Mouse (Mus musculus): Measurements from ENCODE around the gene Tcf15. TPM values are rescaled to one million over a fixed set of nuclear protein-coding genes. Genes with fewer than 3 reads are reported as not detected.
A peak's percentile ranks its signal among the peaks of the same experiment; 100 is the strongest.

Gene Tcf15
- total and polyA plus RNA-seq, 2 experiments from 2014 or later: 0.69 to 1.6 TPM

DNA sequence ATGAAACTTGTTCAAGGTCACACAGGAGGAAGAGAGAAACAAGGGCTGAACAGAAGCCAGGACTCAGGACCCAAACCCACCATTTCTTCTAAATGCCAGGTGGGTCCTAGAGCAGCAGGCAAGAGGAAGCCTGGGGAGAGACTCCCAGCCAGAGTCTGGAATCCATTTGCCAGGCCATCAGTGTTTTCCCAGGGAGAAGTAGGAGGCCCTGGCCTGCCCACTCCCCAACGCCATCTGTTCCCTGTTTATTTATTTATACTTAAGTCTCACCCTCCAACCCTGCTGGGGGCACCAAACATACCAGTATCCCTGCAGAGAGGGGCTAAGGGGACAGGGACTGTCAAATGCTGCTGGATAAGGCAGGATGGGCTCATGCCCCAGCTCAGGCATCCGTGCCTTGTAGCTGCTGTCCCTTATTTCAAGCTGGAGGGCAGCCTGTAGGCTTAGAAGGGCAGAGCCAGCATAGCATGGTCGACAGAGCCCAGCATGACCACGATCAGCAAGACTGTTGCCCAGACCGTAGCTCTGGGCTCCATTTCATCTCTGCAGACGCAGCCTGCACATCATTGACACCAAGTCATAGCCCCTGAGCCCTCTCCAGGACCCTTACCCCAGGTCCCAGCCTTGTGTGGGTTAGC lies 24.0 kb upstream of the Tcf15 start:
- ATAC-seq (no peak), DNase-seq (no peak)
- 53% methylated on average over 6 of the region's 6 CpGs for WGBS

DNA sequence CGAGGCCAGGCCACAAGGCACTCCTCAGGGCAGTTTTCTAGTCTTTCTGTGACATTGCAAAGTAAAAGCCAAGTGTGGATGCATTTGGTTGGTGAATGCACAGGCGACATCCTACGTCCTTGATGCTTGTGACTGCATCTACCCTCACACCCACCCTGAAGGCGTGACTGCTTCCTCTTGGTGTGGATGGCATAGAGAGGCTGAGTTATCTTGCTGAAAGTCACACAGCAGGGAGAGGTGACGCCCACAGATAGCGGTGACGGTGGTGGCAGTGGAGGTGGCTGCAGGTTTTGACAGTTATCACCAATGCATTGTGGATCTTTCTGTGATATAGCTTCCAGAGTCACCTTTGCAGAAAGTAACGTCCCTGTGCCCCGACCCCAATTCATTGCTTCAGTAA lies 20.5 kb upstream of the Tcf15 start:
- Histone ChIP-seq H3K36me3 (ENCODE audit: insufficient read depth) (no peaks in the 10 kb centered on the region), H3K4me2 (ENCODE audit: low read depth) (no peak overlapping the region), H3K9me3 (ENCODE audit: low read length) (no peaks in the 10 kb centered on the region), H3K4me1 (ENCODE audit: insufficient read depth) (no peaks in the 10 kb centered on the region), H3K27ac (ENCODE audit: low read depth, low read length) (no peak overlapping the region), H3K4me3 (ENCODE audit: low read depth, low read length) (no peak overlapping the region), H3K9ac (no peak overlapping the region), H3K27me3 (ENCODE audit: insufficient read depth, low read length) (no peaks in the 10 kb centered on the region)
- no peak for ATAC-seq
- 82% methylated on average over 9 of the region's 9 CpGs for WGBS
- no peak for DNase-seq
- no peak for TF ChIP-seq CTCF (IDR thresholded peaks at IDR 0.05; ENCODE audit: low read depth)

More for the DNA sequence above, 24.0 kb upstream of the Tcf15 start:
- H3K27me3 ChIP-seq (ENCODE audit: insufficient read depth, low read length): no peaks in the 10 kb centered on the region
- no peaks in the 10 kb centered on the region for H3K9me3 ChIP-seq (ENCODE audit: low read length)
- TF ChIP-seq CTCF (IDR thresholded peaks at IDR 0.05; ENCODE audit: low read depth): no peak
- no peak overlapping the region for H3K27ac ChIP-seq (ENCODE audit: low read depth, low read length)
- H3K4me3 ChIP-seq (ENCODE audit: low read depth, low read length): no peak overlapping the region
- H3K9ac ChIP-seq: no peak overlapping the region
- H3K4me2 ChIP-seq (ENCODE audit: low read depth): no peak overlapping the region
- H3K4me1 ChIP-seq (ENCODE audit: insufficient read depth): no peaks in the 10 kb centered on the region
- H3K36me3 ChIP-seq (ENCODE audit: insufficient read depth): no peaks in the 10 kb centered on the region

DNA sequence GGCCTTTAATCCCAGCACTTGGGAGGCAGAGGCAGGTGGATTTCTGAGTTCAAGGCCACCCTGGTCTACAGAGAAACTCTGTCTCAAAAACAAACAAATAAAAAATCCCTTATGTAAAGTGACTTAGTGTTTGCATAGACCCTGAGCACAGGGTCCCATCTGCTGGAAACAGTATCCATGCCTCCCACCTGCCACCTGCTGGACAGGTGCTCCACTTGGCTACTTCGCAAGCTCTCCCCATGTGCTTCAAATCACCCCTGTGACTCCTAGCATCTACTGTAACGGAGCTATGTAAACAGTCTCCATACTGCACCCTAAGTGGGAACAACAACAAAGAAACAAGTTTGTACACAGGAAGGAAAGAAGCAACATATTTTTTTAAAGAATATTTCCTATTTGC lies 14.8 kb upstream of the Tcf15 start:
- ATAC-seq (no peak), DNase-seq (no peak)
- H3K4me2 ChIP-seq (ENCODE audit: low read depth): no peak overlapping the region
- H3K27ac ChIP-seq (ENCODE audit: low read depth, low read length): no peak overlapping the region
- no peak overlapping the region for H3K9ac ChIP-seq
- 69% methylated on average over 2 of the region's 2 CpGs for WGBS
- H3K9me3 ChIP-seq (ENCODE audit: low read length): no peaks in the 10 kb centered on the region
- no peaks in the 10 kb centered on the region for H3K4me1 ChIP-seq (ENCODE audit: insufficient read depth)
- no peaks in the 10 kb centered on the region; the same call in 1 of the 2 replicates for H3K27me3 ChIP-seq (ENCODE audit: insufficient read depth, low read length)
- H3K4me3 ChIP-seq (ENCODE audit: low read depth, low read length): no peak overlapping the region
- H3K36me3 ChIP-seq (ENCODE audit: insufficient read depth): no peaks in the 10 kb centered on the region
- TF ChIP-seq CTCF (IDR thresholded peaks at IDR 0.05; ENCODE audit: low read depth): no peak

DNA sequence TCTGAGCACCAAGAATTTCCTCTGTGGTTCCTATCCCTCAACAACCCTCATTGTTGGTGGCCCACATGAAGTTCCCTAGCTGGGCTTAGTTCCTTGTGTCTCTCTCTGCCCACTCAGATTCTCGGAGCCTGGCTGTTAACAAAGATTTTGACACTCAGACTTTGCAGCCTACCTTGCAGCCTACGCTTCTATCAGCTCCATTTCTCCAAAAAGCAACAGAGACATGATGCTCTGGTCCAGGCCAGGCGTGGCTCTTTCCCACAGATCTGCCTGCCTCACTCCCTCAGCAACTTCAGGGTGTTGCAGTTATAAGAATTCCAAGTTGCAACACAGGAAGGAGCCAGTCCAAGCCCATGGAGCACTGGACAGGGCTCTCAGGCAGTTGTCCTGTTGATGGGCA lies 13.6 kb upstream of the Tcf15 start:
- no peak for TF ChIP-seq CTCF (IDR thresholded peaks at IDR 0.05; ENCODE audit: low read depth)
- Histone ChIP-seq H3K27ac (ENCODE audit: low read depth, low read length) (no peak overlapping the region), H3K9me3 (ENCODE audit: low read length) (no peaks in the 10 kb centered on the region), H3K27me3 (ENCODE audit: insufficient read depth, low read length) (no peaks in the 10 kb centered on the region; the same call in 1 of the 2 replicates), H3K9ac (no peak overlapping the region), H3K4me2 (ENCODE audit: low read depth) (no peak overlapping the region), H3K4me1 (ENCODE audit: insufficient read depth) (no peaks in the 10 kb centered on the region), H3K36me3 (ENCODE audit: insufficient read depth) (no peaks in the 10 kb centered on the region), H3K4me3 (ENCODE audit: low read depth, low read length) (no peak overlapping the region)
- 83% methylated on average over 3 of the region's 3 CpGs for WGBS
- no peak for ATAC-seq
- no peak for DNase-seq

DNA sequence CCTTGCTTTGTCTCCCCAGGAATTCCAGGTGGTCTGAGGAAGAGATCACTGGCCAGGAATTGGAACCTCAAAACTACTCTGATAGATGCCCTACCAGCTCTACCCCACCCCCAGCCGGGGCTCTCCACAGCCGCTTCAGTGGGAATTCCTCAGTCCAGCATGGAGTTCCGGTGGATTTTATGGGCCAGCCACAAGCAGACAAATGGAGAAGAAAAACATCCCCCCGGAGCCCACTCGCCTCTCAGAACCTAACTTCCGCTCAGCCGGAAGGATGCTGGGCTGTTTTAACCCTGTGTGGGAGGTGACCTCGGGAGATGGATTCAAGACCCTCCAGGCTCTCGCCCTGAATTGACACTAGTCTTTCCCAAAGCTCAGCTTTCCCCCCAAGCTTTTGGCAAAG lies 11.3 kb upstream of the Tcf15 start:
- H3K27me3 ChIP-seq (ENCODE audit: insufficient read depth, low read length): no peaks in the 10 kb centered on the region; the same call in 1 of the 2 replicates
- no peaks in the 10 kb centered on the region for H3K36me3 ChIP-seq (ENCODE audit: insufficient read depth)
- H3K9ac ChIP-seq: no peak overlapping the region
- ATAC-seq (no peak), DNase-seq (no peak)
- no peak overlapping the region for H3K4me2 ChIP-seq (ENCODE audit: low read depth)
- H3K4me1 ChIP-seq (ENCODE audit: insufficient read depth): no peaks in the 10 kb centered on the region
- no peak overlapping the region for H3K4me3 ChIP-seq (ENCODE audit: low read depth, low read length)
- WGBS: 66% methylated on average over 9 of the region's 9 CpGs
- H3K27ac ChIP-seq (ENCODE audit: low read depth, low read length): no peak overlapping the region
- TF ChIP-seq CTCF (IDR thresholded peaks at IDR 0.05; ENCODE audit: low read depth): no peak
- no peaks in the 10 kb centered on the region for H3K9me3 ChIP-seq (ENCODE audit: low read length)

DNA sequence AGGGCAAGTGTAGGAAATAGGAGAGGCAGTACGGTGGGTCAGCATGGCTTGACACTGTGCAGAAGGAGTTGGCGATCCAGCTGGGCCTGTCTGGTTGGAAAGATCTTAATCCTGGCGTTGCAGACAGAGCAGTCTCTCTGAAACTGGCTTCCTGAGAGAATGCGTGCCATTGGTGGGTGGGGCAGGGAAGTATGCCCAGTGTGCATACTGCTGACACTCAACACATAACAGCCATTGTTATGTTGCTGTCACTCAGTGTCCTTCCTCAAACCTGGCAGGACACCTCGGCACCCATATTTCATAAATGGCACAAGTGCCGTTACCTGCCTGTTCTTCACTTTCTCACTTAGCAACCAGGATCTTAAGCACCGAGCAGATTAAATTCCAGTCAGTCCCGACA lies 10.7 kb upstream of the Tcf15 start:
- Histone ChIP-seq H3K4me2 (ENCODE audit: low read depth) (no peak overlapping the region), H3K4me1 (ENCODE audit: insufficient read depth) (no peaks in the 10 kb centered on the region), H3K36me3 (ENCODE audit: insufficient read depth) (no peaks in the 10 kb centered on the region), H3K9me3 (ENCODE audit: low read length) (no peaks in the 10 kb centered on the region), H3K27me3 (ENCODE audit: insufficient read depth, low read length) (no peaks in the 10 kb centered on the region; the same call in 1 of the 2 replicates), H3K4me3 (ENCODE audit: low read depth, low read length) (no peak overlapping the region), H3K27ac (ENCODE audit: low read depth, low read length) (no peak overlapping the region), H3K9ac (no peak overlapping the region)
- WGBS: 76% methylated on average over 8 of the region's 8 CpGs
- DNase-seq (no peak), ATAC-seq (no peak)
- no peak for TF ChIP-seq CTCF (IDR thresholded peaks at IDR 0.05; ENCODE audit: low read depth)

DNA sequence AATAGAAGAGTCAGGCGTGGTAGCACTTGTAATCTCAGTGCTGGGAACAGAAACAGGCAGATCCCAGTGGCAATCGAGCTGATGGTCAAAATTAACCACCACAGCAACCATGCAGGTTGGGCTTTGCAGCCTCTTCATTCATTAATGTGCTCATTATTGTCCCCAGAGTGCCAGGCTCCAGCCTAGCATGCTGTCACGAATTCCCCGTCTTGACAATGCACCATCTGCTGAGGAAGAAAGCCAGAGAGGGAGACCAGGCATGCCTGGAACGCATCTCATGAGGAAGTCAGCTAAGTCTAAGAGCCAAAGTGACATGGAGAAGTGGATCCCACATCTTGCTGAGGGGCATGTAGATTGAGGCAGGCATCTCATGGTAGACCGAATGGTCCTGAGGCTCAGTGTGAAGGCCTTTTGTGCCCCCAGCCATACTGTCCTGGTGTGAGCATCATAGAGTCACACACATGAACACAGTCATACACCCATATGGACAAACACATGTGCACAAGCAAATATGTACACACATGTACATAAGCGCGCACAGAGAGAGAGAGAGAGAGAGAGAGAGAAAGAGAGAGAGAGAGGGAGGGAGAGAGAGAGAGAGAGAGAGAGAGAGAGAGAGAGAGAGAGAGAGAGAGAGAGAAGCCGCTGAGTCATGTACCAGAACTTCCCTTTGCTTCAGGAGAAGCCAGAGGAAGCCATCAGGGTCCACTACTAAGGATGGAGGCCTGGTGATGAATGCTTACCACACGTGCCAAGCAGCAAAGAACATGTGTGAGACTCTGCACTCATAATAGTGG lies 4.0 kb upstream of the Tcf15 start:
- 43% methylated on average over 10 of the region's 10 CpGs for WGBS
- H3K36me3 ChIP-seq (ENCODE audit: insufficient read depth): no peaks in the 10 kb centered on the region
- H3K27me3 ChIP-seq (ENCODE audit: insufficient read depth, low read length): peaks cover 7% of the 10 kb centered on the region; the same call in 1 of the 2 replicates
- no peak for TF ChIP-seq CTCF (IDR thresholded peaks at IDR 0.05; ENCODE audit: low read depth)
- ATAC-seq (peak; percentile 58), DNase-seq (peak; percentile 70)
- H3K9me3 ChIP-seq (ENCODE audit: low read length): no peaks in the 10 kb centered on the region
- no peak overlapping the region for H3K4me3 ChIP-seq (ENCODE audit: low read depth, low read length)
- H3K27ac ChIP-seq (ENCODE audit: low read depth, low read length): no peak overlapping the region
- H3K4me2 ChIP-seq (ENCODE audit: low read depth): no peak overlapping the region
- H3K4me1 ChIP-seq (ENCODE audit: insufficient read depth): 0 out of 2 replicates have a peak, but pooled peaks cover 3% of the 10 kb centered on the region
- no peak overlapping the region for H3K9ac ChIP-seq
